Mouse (Mus musculus) liver, postnatal 0 days (tissue): ENCODE data around the gene Mef2c.

Experiments
- CTCF ChIP-seq: sonication (generic); IDR thresholded peaks from 2 replicates; pipeline ENCODE4 v1.5.1; 2016; ENCODE audit warnings: antibody characterized with exemption, low read depth
- EP300 ChIP-seq: IDR thresholded peaks from 2 replicates; pipeline ENCODE4 v1.6.1; 2016; ENCODE audit warnings: antibody characterized with exemption, low read depth, mild to moderate bottlenecking

GRCm38 (mm10) chr13:83713661-83714291 lies 209.9 kb downstream of the Mef2c start:
- TF ChIP-seq CTCF (no peak), EP300 (no peak)
